Mouse (Mus musculus): ENCODE measurements around the gene Uhmk1. TPM values are rescaled to one million over a fixed set of nuclear protein-coding genes. Genes with fewer than 3 reads are reported as not detected.
A peak's percentile ranks its signal among the peaks of the same experiment; 100 is the strongest.
"Not testable (repeated sequence)": the region's sequence is repeated elsewhere in the genome, so short reads cannot be mapped to it uniquely, and the experiment has no call there.

Uhmk1 gene
- polyA plus RNA-seq (2014; fragmentation: Nextera tagmentation; extraction: Ambion mirVana), result 14.4 and 17.2 TPM in 2 replicates

GRCm38 (mm10) chr1:170214757-170215522 lies at the start of gene Uhmk1:
Gene Uhmk1, minus strand, starts transcription at chr1:170215397.
- under 1% methylated on average over 69 of the region's 70 CpGs for WGBS
- peak within 1 kb of the TSS; percentile 75 for H3K27ac ChIP-seq
- peaks cover 24% of the 10 kb centered on the region for H3K36me3 ChIP-seq (replicated peaks; ENCODE audit: control insufficient read depth, insufficient read depth)
- H3K4me3 ChIP-seq (replicated peaks; ENCODE audit: low read length), result peak within 1 kb of the TSS; percentile 85
- no peaks in the 10 kb centered on the region for H3K9me3 ChIP-seq (ENCODE audit: control insufficient read depth, low read length)
- H3K4me2 ChIP-seq (replicated peaks), result peak within 1 kb of the TSS; percentile 87
- peaks cover 4% of the 10 kb centered on the region; the same call in 1 of the 2 replicates for H3K27me3 ChIP-seq (ENCODE audit: control insufficient read depth, insufficient read depth, low read length)
- peaks cover 11% of the 10 kb centered on the region for H3K4me1 ChIP-seq (replicated peaks; ENCODE audit: control insufficient read depth, insufficient read depth, low read length)
- DNase-seq (ENCODE audit: low spot score), result peak; percentile 88
- H3K9ac ChIP-seq, result peak within 1 kb of the TSS; percentile 76
- ATAC-seq (ENCODE audit: low FRiP score), result peak; percentile 99

DNA sequence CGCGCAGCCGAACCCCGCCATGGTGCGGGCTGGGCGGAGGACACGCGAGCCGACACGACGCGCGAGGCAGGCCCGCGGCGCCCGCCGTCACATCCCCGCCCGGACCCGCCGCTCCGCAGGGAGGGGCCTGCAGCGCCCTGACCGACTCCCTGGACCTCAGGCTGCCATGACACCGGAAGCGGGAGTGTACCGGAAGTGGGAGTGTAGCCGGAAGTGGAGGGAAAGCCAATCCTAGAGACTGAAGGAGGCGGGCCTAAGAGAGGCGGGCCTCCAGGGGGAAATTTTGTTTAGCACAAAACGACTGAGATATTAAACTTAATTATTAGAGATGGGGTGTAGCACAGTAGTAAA lies 40.3 kb upstream of the Uhmk1 start:
- H3K9me3 ChIP-seq (ENCODE audit: control insufficient read depth, low read length), result no peaks in the 10 kb centered on the region
- H3K36me3 ChIP-seq (replicated peaks; ENCODE audit: control insufficient read depth, insufficient read depth), result no peaks in the 10 kb centered on the region
- H3K27ac ChIP-seq, result peak overlapping the region; percentile 57; the same call in 1 of the 2 replicates
- peak overlapping the region; percentile 74 for H3K9ac ChIP-seq
- peaks cover 4% of the 10 kb centered on the region; the same call in 1 of the 2 replicates for H3K4me1 ChIP-seq (replicated peaks; ENCODE audit: control insufficient read depth, insufficient read depth, low read length)
- H3K27me3 ChIP-seq (ENCODE audit: control insufficient read depth, insufficient read depth, low read length), result 0 out of 2 replicates have a peak, but pooled peaks cover 3% of the 10 kb centered on the region
- 3% methylated on average over 32 of the region's 32 CpGs for WGBS
- peak; percentile 100 for ATAC-seq (ENCODE audit: low FRiP score)
- peak overlapping the region; percentile 74 for H3K4me3 ChIP-seq (replicated peaks; ENCODE audit: low read length)
- DNase-seq (ENCODE audit: low spot score), result peak; percentile 90
- peak overlapping the region; percentile 92 for H3K4me2 ChIP-seq (replicated peaks)

- Histone ChIP-seq H3K4me3 (replicated peaks; ENCODE audit: low read length) (peak overlapping the region; percentile 74), H3K4me1 (replicated peaks; ENCODE audit: control insufficient read depth, insufficient read depth, low read length) (peaks cover 4% of the 10 kb centered on the region; the same call in 1 of the 2 replicates), H3K36me3 (replicated peaks; ENCODE audit: control insufficient read depth, insufficient read depth) (no peaks in the 10 kb centered on the region), H3K27me3 (ENCODE audit: control insufficient read depth, insufficient read depth, low read length) (0 out of 2 replicates have a peak, but pooled peaks cover 3% of the 10 kb centered on the region), H3K9ac (peak overlapping the region; percentile 74), H3K9me3 (ENCODE audit: control insufficient read depth, low read length) (no peaks in the 10 kb centered on the region), H3K4me2 (replicated peaks) (peak overlapping the region; percentile 92), H3K27ac (peak overlapping the region; percentile 57; the same call in 1 of the 2 replicates)
- DNase-seq (ENCODE audit: low spot score), result no peak
- no peak for ATAC-seq (ENCODE audit: low FRiP score)
- WGBS, result 27% methylated on average over 30 of the region's 30 CpGs
Measured at GRCm38 (mm10) chr1:170254893-170255559, 39.8 kb upstream of the Uhmk1 start.

DNA sequence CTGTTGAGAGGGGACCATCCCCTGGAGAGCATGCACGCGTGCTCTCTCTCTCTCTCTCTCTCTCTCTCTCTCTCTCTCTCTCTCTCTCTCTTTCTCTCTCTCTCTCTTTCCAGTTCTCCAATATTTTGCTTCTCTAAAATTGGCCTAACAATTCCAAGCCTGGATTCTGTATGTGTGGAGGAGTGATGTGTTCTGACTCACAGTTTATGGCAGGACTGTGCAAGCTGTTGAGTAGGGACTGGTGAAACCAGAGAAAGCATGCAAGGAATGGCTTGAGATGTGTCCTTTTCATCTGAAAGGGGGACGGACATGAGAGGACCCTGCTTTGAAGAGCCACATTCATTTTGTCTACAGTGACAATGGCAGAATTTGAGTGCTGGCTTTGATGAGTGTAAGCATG lies 29.8 kb upstream of the Uhmk1 start:
- no peaks in the 10 kb centered on the region for H3K36me3 ChIP-seq (replicated peaks; ENCODE audit: control insufficient read depth, insufficient read depth)
- H3K27ac ChIP-seq, result no peak overlapping the region
- H3K9me3 ChIP-seq (ENCODE audit: control insufficient read depth, low read length), result no peaks in the 10 kb centered on the region
- no peak overlapping the region for H3K4me3 ChIP-seq (replicated peaks; ENCODE audit: low read length)
- no peaks in the 10 kb centered on the region for H3K4me1 ChIP-seq (replicated peaks; ENCODE audit: control insufficient read depth, insufficient read depth, low read length)
- DNase-seq (ENCODE audit: low spot score), result no peak
- H3K4me2 ChIP-seq (replicated peaks), result no peak overlapping the region
- 85% methylated on average over 3 of the region's 3 CpGs for WGBS
- no peak for ATAC-seq (ENCODE audit: low FRiP score)
- H3K27me3 ChIP-seq (ENCODE audit: control insufficient read depth, insufficient read depth, low read length), result no peaks in the 10 kb centered on the region
- no peak overlapping the region for H3K9ac ChIP-seq

- not testable (repeated sequence) for H3K9ac ChIP-seq; H3K36me3 ChIP-seq (replicated peaks; ENCODE audit: control insufficient read depth, insufficient read depth); ATAC-seq (ENCODE audit: low FRiP score); H3K4me3 ChIP-seq (replicated peaks; ENCODE audit: low read length); H3K27me3 ChIP-seq (ENCODE audit: control insufficient read depth, insufficient read depth, low read length); H3K4me1 ChIP-seq (replicated peaks; ENCODE audit: control insufficient read depth, insufficient read depth, low read length); H3K9me3 ChIP-seq (ENCODE audit: control insufficient read depth, low read length); H3K27ac ChIP-seq; DNase-seq (ENCODE audit: low spot score); H3K4me2 ChIP-seq (replicated peaks)
- WGBS, result 70% methylated on average over 5 of the region's 6 CpGs
Measured at GRCm38 (mm10) chr1:170232688-170233087, 17.5 kb upstream of the Uhmk1 start, which contains the start of gene Sh2d1b2. Gene Sh2d1b2, plus strand, starts transcription at chr1:170232749.

DNA sequence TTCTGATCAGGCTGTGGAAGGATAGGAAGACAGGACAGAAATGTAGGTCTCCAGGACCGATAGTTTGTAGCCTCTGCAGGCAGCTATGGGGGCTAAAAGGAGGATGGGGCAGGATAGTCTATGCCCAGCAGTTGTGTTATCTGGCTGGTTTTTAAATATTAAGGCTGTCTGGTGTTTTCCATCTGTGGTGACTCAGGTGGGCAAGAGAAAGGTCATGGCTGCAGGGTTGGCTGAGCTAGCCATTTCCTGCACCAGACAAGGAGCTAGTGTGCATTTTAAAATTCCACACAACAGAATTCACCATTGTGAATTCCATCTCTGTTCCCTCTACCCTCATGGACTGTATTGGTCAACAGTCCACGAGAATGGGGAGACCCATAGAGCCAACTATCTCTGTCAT lies 8.1 kb upstream of the Uhmk1 start:
- no peak for DNase-seq (ENCODE audit: low spot score)
- Histone ChIP-seq H3K4me3 (replicated peaks; ENCODE audit: low read length) (no peak overlapping the region), H3K4me1 (replicated peaks; ENCODE audit: control insufficient read depth, insufficient read depth, low read length) (no peaks in the 10 kb centered on the region), H3K9ac (no peak overlapping the region), H3K27me3 (ENCODE audit: control insufficient read depth, insufficient read depth, low read length) (no peaks in the 10 kb centered on the region), H3K36me3 (replicated peaks; ENCODE audit: control insufficient read depth, insufficient read depth) (no peaks in the 10 kb centered on the region), H3K4me2 (replicated peaks) (no peak overlapping the region), H3K9me3 (ENCODE audit: control insufficient read depth, low read length) (no peaks in the 10 kb centered on the region), H3K27ac (no peak overlapping the region)
- WGBS, result 72% methylated on average over 2 of the region's 2 CpGs
- no peak for ATAC-seq (ENCODE audit: low FRiP score)

GRCm38 (mm10) chr1:170220351-170220750 lies 5.2 kb upstream of the Uhmk1 start:
- H3K9me3 ChIP-seq (ENCODE audit: control insufficient read depth, low read length), result no peaks in the 10 kb centered on the region
- no peak overlapping the region for H3K9ac ChIP-seq
- H3K4me3 ChIP-seq (replicated peaks; ENCODE audit: low read length), result no peak overlapping the region
- DNase-seq (ENCODE audit: low spot score), result no peak
- no peak overlapping the region for H3K4me2 ChIP-seq (replicated peaks)
- ATAC-seq (ENCODE audit: low FRiP score), result no peak
- H3K36me3 ChIP-seq (replicated peaks; ENCODE audit: control insufficient read depth, insufficient read depth), result no peaks in the 10 kb centered on the region
- H3K4me1 ChIP-seq (replicated peaks; ENCODE audit: control insufficient read depth, insufficient read depth, low read length), result no peaks in the 10 kb centered on the region
- no peak overlapping the region for H3K27ac ChIP-seq
- peaks cover 4% of the 10 kb centered on the region; the same call in 1 of the 2 replicates for H3K27me3 ChIP-seq (ENCODE audit: control insufficient read depth, insufficient read depth, low read length)

DNA sequence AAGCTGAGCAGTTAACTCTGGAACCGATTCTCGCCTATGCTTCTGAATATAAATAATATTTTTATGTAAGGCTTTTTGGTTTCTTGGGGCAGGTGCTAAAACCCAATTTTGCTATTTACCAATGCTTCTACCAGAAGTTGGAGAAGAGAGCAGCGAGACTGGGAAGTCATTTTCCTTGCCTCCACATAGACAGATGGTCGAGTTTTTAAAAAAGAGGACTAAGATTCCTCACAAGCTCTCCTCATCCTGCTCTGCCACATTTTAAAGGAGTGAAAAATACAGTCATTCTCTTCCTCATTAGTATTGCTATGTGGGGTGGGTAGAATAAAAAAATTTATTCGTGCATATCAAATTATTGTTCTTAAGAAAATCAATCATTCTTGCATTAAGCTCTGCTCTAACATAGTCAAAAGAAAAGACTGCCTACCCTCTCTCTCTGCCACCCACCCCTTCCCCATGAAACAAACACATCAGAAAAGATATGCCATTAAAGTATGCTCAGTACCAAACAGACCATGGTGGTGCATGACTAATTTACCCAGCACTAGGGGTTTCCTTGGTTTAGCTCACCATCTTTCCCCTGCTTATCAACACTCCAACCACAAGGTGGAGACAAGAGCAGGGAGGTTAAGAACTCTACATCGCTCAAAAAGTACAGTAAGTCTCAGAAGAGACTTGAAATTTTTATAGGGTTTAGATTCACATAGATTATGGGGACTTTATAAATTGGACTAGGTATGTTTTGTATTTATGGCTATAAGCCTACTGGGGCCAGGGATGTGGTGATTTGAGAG lies 3.1 kb upstream of the Uhmk1 start:
- Histone ChIP-seq H3K27me3 (ENCODE audit: control insufficient read depth, insufficient read depth, low read length) (peaks cover 4% of the 10 kb centered on the region; the same call in 1 of the 2 replicates), H3K4me1 (replicated peaks; ENCODE audit: control insufficient read depth, insufficient read depth, low read length) (peaks cover 9% of the 10 kb centered on the region), H3K9ac (no peak overlapping the region), H3K36me3 (replicated peaks; ENCODE audit: control insufficient read depth, insufficient read depth) (no peaks in the 10 kb centered on the region), H3K4me2 (replicated peaks) (no peak overlapping the region), H3K9me3 (ENCODE audit: control insufficient read depth, low read length) (no peaks in the 10 kb centered on the region), H3K27ac (no peak overlapping the region), H3K4me3 (replicated peaks; ENCODE audit: low read length) (no peak overlapping the region)
- no peak for ATAC-seq (ENCODE audit: low FRiP score)
- peak; percentile 27 for DNase-seq (ENCODE audit: low spot score)
- WGBS, result 86% methylated on average over 6 of the region's 6 CpGs

GRCm38 (mm10) chr1:170215590-170215989 lies 393 bp upstream of the Uhmk1 start:
- Histone ChIP-seq H3K9me3 (ENCODE audit: control insufficient read depth, low read length) (no peaks in the 10 kb centered on the region), H3K27ac (no peak overlapping the region), H3K27me3 (ENCODE audit: control insufficient read depth, insufficient read depth, low read length) (peaks cover 4% of the 10 kb centered on the region; the same call in 1 of the 2 replicates), H3K36me3 (replicated peaks; ENCODE audit: control insufficient read depth, insufficient read depth) (peaks cover 17% of the 10 kb centered on the region), H3K4me1 (replicated peaks; ENCODE audit: control insufficient read depth, insufficient read depth, low read length) (peaks cover 11% of the 10 kb centered on the region), H3K4me2 (replicated peaks) (peak overlapping the region; percentile 87), H3K9ac (no peak overlapping the region), H3K4me3 (replicated peaks; ENCODE audit: low read length) (peak overlapping the region; percentile 85)
- DNase-seq (ENCODE audit: low spot score) (no peak), ATAC-seq (ENCODE audit: low FRiP score) (no peak)
- WGBS, result 72% methylated on average over 3 of the region's 3 CpGs

All from hindbrain, embryonic 14.5 days (tissue).